Mouse (Mus musculus) cerebellum, adult 2 months (tissue): ENCODE measurements around the gene Ece1. TPM values are rescaled to one million over a fixed set of nuclear protein-coding genes. Genes with fewer than 3 reads are reported as not detected.
A peak's percentile ranks its signal among the peaks of the same experiment; 100 is the strongest.

Experiments
- DNase-seq, 2 experiments: peaks; one replicate each; pipeline ENCODE4 v3.0.0; 2021
- H3K27ac ChIP-seq: fragments of 200-500 bp; 2 replicates; pipeline ENCODE4 v1.5.1; 2012; ENCODE audit warnings: low read length, control low read depth, inconsistent platforms; ENCODE audit not compliant: insufficient read depth
- H3K27me3 ChIP-seq: fragments of 200-500 bp; 2 replicates; pipeline ENCODE4 v1.6.1; 2012; ENCODE audit warnings: inconsistent platforms, mild to moderate bottlenecking, low read length, moderate library complexity; ENCODE audit not compliant: control insufficient read depth, insufficient read depth
- H3K4me1 ChIP-seq: fragments of 200-500 bp; 2 replicates; pipeline ENCODE4 v1.6.1; 2011; ENCODE audit warnings: low read length; ENCODE audit not compliant: control insufficient read depth, insufficient read depth
- H3K4me3 ChIP-seq: fragments of 200-500 bp; replicated peaks from 2 replicates; pipeline ENCODE3; 2011; ENCODE audit warnings: mild to moderate bottlenecking, low read depth, low read length, control low read depth; ENCODE audit not compliant: insufficient read depth
- CTCF ChIP-seq: fragments of 200-500 bp; IDR thresholded peaks from 2 replicates; pipeline ENCODE4 v1.5.1; 2011; ENCODE audit warnings: low read depth, mild to moderate bottlenecking, control low read depth, low read length, moderate library complexity, borderline replicate concordance; ENCODE audit not compliant: insufficient read depth
- POLR2A ChIP-seq: fragments of 200-500 bp; IDR thresholded peaks from 2 replicates; pipeline ENCODE4 v1.6.1; 2011; ENCODE audit warnings: low read length, control low read depth, borderline replicate concordance; ENCODE audit not compliant: insufficient read depth
- WGBS: fragments of 180-500 bp; shearing (Covaris S2); methylation state at CpG from one replicate; pipeline ENCODE4 v1.1.7; 2018; 5-methylcytosine and 5-hydroxymethylcytosine counted together
- polyA plus RNA-seq: library from polyadenylated mRNA; depleted of rRNA; stranded (reverse); fragments of >200 nt; gene quantifications from 2 replicates; pipeline ENCODE4 v1.2.3, GENCODE M21; 2012

Ece1 gene
- polyA plus RNA-seq, 1 experiment, result 48.5 TPM

- H3K4me1 ChIP-seq, result peaks cover 38% of the 10 kb centered on the region
- peak overlapping the region; percentile 24 for H3K27ac ChIP-seq
- H3K4me3 ChIP-seq, result no peak overlapping the region
- 63% methylated on average over 7 of the region's 7 CpGs for WGBS
- no peak for DNase-seq
- H3K27me3 ChIP-seq, result no peaks in the 10 kb centered on the region
- TF ChIP-seq POLR2A, result no peak
These were observed 58.0 kb downstream of the Ece1 start for GRCm38 (mm10) chr4:137920005-137920404.

DNA sequence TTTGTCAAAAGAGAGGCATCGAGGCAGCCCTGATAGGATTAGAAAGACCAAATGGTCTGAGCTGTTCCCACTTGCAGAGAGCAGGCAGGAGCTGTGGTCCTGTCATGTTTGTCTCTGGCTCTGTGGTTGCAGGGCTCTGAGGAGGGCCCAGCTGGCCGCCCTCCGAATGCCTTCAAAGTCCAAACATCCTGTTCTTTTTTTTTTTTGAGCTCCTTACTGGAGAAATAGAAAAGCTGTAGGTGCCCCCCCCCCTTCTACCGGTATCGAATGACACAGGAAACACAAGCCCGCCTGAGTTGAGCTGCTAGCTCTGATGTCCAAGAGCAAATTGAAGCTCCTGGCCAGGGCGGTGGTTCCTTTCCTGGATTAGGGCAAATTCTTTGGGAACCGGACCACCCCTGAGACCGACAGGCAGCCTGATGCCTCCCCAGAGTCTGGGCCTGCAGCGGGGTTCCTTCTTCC is 58.5 kb downstream of the Ece1 start:
- Histone ChIP-seq H3K4me3 (no peak overlapping the region), H3K27me3 (no peaks in the 10 kb centered on the region), H3K4me1 (peaks cover 40% of the 10 kb centered on the region), H3K27ac (peak overlapping the region; percentile 34)
- TF ChIP-seq CTCF (no peak), POLR2A (no peak)
- DNase-seq, result no peak
- WGBS, result 54% methylated on average over 10 of the region's 10 CpGs

DNA sequence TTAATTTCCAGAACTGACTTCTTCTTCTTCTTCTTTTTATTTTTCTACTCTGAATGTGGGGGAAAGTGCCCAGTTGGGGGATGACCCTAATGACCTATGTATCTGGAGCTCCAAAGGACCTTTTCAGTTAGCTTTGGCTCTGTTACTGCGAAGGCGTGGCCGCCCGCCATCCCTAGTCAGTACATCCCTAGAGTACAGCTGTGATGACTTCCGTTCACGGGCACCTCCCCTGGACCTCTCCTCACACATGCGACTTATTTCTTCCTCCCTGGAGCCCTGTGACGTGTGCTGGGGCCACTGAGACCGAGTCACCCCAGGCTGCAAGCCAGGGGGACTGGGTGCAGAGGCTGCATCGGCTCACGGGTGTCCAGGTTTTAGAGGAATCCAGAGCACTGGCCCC is 59.5 kb downstream of the Ece1 start:
- 86% methylated on average over 11 of the region's 11 CpGs for WGBS
- DNase-seq, result no peak

DNA sequence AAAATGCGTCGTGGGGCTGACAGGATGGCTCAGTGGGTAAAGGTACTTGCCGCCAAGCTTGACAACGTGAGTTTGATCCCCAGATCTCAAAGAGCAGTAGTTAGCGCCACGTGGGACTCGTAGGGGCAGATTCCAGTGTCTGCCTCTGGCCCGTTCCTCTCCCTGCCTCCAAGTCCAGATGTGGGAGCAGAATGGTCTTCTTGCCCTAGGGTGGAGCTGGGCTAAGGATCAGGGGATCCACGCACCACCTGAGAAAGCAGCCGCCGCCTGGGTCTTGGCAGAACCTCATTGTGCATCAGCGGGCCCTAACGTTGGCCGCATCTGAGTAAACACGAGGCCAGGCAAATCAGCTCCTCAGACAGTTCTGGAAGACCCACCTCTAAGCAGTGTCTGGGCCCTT is 61.0 kb downstream of the Ece1 start:
- Histone ChIP-seq H3K27me3 (no peaks in the 10 kb centered on the region), H3K4me3 (no peak overlapping the region), H3K27ac (no peak overlapping the region), H3K4me1 (peaks cover 49% of the 10 kb centered on the region)
- TF ChIP-seq CTCF (no peak), POLR2A (no peak)
- 83% methylated on average over 15 of the region's 15 CpGs for WGBS
- no peak for DNase-seq

More for the DNA sequence above, 59.5 kb downstream of the Ece1 start:
- H3K27ac ChIP-seq, result no peak overlapping the region
- TF ChIP-seq POLR2A (no peak), CTCF (no peak)
- H3K27me3 ChIP-seq, result no peaks in the 10 kb centered on the region
- no peak overlapping the region for H3K4me3 ChIP-seq
- peaks cover 50% of the 10 kb centered on the region for H3K4me1 ChIP-seq

DNA sequence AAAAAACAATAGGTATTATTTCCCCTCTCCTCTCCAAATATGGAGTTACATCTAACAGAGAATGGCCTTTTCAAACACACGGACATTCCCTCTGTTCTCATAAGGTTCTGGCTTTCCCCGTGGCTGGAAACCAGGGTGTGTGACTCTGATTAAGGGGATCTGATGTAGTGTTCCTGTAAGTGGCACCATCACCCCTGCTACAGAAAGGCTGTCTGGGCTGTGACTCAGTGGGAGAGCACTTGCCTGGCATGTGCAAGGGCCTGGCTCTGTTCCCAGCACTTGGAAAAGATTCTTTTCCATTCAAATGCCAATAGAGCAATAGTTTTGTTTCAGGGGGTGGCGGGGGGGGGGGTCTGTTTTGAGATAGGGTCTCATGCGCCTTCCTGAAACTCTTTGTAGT is 63.1 kb downstream of the Ece1 start:
- no peak for DNase-seq
- no peak for TF ChIP-seq CTCF
- TF ChIP-seq POLR2A, result no peak
- WGBS, result 47% methylated on average over 4 of the region's 4 CpGs

DNA sequence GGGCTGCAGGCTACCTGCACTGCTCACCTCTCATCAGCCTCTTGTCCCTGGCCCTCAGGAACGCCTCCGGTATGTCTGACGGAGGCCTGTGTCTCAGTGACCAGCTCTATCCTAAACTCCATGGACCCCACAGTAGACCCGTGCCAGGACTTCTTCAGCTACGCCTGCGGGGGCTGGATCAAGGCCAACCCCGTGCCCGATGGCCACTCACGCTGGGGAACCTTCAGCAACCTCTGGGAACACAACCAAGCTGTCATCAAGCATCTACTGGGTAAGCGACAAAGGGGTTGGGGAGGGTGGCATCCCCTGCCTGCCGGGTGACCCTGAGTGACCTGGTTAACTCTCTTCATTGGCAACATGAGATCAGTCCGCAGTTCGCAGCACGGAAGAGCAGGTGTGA is 64.1 kb downstream of the Ece1 start:
- no peaks in the 10 kb centered on the region for H3K27me3 ChIP-seq
- 16% methylated on average over 14 of the region's 14 CpGs for WGBS
- H3K27ac ChIP-seq, result peak overlapping the region; percentile 8; the same call in 1 of the 2 replicates
- no peak for DNase-seq
- peaks cover 34% of the 10 kb centered on the region for H3K4me1 ChIP-seq
- no peak overlapping the region for H3K4me3 ChIP-seq
- TF ChIP-seq POLR2A, result no peak
- TF ChIP-seq CTCF, result no peak

More for the DNA sequence above, 63.1 kb downstream of the Ece1 start:
- Histone ChIP-seq H3K27me3 (no peaks in the 10 kb centered on the region), H3K27ac (no peak overlapping the region), H3K4me3 (no peak overlapping the region), H3K4me1 (peaks cover 40% of the 10 kb centered on the region)

- DNase-seq, result no peak
- 21% methylated on average over 7 of the region's 7 CpGs for WGBS
- no peaks in the 10 kb centered on the region for H3K27me3 ChIP-seq
- H3K4me3 ChIP-seq, result no peak overlapping the region
- TF ChIP-seq CTCF (no peak), POLR2A (no peak)
- H3K4me1 ChIP-seq, result peaks cover 36% of the 10 kb centered on the region
- no peak overlapping the region for H3K27ac ChIP-seq
These were observed 65.1 kb downstream of the Ece1 start for GRCm38 (mm10) chr4:137927136-137927535.

DNA sequence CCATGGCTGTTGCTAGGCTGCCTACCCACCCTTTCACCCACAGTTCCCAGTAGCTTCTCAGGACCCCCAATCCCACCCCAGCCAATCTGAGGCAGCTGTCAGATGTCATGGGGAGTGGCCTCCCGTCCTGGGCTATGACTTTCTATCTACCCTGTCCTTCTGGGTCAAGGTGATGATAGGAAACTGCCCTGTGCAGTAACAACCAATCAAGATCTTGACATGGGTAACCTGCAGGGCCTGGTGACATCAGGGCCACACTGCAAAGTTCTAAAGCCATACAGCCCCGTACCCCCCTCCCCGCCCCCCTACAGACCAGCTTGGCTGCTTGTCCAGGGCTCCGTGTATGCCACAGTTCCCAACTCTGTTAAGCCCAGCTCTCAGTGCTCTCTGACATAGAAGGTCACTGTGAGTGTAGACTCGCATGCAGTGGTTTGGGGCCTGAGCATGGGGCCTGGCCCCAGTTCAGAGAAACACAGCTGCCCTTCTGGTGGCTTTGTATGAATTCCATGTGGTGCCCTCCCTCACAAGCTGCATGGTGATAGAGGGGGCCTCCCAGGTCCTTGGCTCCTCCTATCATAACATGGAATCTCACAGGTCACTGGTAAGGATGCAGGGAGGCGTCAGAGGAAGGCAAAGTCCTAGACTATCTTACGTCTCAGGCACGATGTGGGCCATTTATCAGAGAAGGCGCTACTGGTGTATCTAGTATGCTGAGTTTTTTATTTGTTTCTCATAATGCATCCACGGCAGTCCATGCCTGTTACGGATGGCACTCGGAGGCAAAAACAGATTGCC is 65.9 kb downstream of the Ece1 start:
- TF ChIP-seq CTCF, result no peak
- no peak for TF ChIP-seq POLR2A

More for the DNA sequence above, 65.9 kb downstream of the Ece1 start:
- no peaks in the 10 kb centered on the region for H3K27me3 ChIP-seq
- H3K27ac ChIP-seq, result no peak overlapping the region
- DNase-seq, result no peak
- WGBS, result 76% methylated on average over 12 of the region's 12 CpGs
- H3K4me1 ChIP-seq, result peaks cover 38% of the 10 kb centered on the region
- no peak overlapping the region for H3K4me3 ChIP-seq
